Mouse (Mus musculus) regulatory T cell (primary cell): ENCODE measurements around the gene Aldh5a1.

Source experiments
- in situ Hi-C: fragments of 300-600 bp; cut with MboI, MseI; formaldehyde crosslinking; loops from one replicate; pipeline ENCODE4 v1.15.1; 2025; ENCODE audit warnings: high pct_unique_total_duplicates

Aldh5a1 gene

DNA sequence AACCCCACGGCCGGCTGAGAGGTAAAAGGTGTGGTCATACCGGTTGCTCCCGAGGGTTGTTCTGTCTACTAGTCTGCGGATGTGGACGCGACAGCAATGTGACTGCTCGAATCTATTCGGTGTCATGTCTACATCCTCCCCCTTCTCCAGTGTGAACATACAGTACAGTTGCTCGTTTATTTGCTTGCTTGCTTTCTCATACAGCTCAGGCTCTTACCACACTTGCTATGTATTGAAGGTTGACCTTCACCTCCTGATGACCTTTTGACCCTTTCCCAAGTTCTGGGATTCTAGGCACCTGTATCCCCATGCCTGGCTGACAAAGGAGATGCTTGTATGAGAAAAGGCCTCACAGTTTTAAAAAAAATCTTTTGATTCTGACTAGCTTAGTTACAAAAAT, 69.7 kb downstream of the Aldh5a1 start:
- in situ Hi-C loops, result no loop called here

DNA sequence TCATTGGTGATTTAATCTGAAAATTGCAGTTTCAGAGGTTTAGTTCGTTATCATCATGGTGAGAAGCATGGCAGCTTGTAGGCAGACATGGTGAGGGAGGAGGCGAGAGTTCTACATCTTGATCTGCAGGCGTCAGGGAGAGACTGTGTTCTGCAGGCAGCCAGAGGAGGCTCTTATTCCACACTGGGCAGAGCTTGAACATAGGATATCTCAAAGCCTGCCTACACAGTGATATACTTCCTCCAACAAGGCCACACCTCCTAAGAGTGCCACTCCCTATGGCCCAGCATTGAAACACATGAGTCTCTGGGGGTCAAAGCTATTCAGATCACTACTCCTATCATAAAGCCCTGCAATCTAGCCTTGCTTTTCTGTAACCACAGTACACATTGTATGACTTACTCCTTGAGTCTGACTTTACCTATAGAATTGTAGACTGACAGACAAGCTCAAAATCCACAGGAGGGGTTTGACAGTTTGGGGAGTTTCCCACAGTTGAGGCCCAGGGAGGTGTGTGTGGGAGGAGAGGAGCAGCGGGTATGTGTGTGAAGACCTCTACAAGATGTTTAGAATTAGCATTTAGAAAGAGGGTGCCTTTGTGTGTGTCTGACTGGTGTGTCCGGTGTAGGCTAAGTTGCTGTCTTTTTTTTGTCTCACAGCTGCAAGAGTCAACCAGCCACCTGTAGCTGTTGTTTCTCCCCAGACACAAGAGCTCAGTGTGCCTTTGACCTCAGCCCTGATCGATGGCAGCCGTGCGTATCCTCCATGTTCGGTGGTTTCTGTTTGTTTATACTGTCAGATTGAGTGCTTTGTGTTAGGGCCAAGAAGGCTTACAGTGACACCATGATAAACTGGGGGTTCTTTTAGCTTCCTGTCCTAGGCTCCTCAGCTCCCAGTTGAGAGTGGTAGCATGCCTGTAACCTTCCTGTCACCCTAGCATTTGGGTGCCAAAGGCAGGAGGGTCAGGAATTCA, 70.7 kb downstream of the Aldh5a1 start:
- in situ Hi-C loops, result no loop called here

DNA sequence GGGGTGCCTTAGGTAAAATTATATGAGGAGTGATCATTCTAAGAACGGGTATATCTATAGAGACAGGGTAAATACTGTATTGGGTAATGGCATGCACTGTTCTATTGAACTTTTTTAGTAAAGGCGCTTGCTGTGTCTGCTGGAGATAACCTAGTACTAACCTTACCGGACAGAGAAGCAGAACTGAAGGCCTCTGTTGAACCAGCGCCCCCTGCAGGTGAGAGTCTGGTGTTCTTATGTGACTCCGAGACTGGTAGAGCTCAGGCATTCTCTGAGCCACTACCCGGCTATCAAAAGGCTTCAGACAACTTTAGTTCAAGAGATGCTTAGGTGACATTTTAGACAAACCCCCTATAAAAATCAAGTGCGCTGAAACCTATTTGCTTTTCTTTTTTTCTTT, 74.9 kb downstream of the Aldh5a1 start:
- in situ Hi-C loops, result no loop called here

DNA sequence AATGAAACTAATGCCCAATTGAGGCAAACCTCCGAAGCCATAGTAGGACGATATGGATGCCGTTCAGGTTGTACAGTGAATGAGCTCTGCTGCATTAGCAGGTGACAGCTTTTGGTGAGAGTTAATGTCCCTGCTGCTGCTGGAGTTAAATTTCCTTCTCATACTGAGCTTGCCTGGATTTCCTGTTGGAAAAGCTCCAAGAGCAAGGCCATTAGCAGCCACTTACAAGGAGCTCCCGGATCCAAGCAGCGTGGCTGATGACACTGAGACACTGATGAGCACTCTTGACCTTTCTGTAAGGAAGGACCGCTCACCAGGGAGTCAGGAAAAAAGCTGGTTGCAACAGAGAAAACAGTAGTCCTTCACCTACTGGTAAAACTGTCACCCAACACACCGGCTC, 75.4 kb downstream of the Aldh5a1 start:
- in situ Hi-C loops, result no loop called here

DNA sequence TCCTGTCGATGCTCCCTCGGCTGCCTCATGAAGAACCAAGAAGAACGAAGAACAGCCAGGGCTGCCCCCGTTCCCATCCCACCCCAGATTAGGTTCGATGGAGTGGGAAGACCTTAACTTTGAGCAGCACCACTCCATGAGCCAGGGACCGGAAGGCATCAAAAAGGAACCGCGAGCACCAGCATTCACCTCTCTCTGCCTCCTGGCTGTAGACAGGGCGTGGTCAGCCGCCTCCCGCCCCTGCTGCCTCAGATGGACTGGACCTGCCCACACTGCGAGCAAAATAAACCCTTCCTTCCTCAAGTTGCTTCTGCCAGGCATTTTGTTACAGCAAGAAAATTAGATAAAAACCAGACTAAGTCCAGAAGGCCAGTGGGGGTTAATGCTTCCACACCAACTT, 76.4 kb downstream of the Aldh5a1 start:
- in situ Hi-C loops, result no loop called here

DNA sequence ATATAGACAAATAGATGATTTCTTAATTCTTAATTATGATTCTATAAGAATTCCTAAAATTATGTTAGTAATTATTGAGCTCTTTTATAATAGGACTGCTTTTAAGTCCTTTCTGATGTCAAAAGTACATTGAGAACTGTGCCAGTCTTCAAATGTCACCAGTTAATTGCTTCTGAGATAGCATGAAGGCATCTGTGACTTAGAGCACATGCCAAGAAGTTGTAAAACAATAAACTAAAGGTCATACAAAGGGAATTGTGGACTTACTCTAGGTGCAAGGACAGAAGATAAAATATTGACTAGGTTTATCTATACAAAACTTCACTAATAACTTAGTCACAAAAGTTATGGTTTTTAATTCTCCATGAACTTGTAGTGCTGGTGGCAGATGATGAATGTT, 78.3 kb downstream of the Aldh5a1 start:
- in situ Hi-C loops, result no loop called here
